Mouse (Mus musculus) testis, adult 2 months (tissue): ENCODE data around the gene Ngfr.

ENCODE experiments used
- CTCF ChIP-seq: fragments of 200-500 bp; IDR thresholded peaks from 2 replicates; pipeline ENCODE4 v1.5.1; 2012; ENCODE audit warnings: low read depth, mild to moderate bottlenecking, inconsistent platforms, low read length, moderate library complexity; ENCODE audit not compliant: control insufficient read depth, insufficient read depth, insufficient replicate concordance
- POLR2A ChIP-seq: fragments of 200-500 bp; IDR thresholded peaks from 2 replicates; pipeline ENCODE4 v1.6.1; 2012; ENCODE audit warnings: low read depth, mild to moderate bottlenecking, inconsistent platforms, low read length, moderate library complexity; ENCODE audit not compliant: control insufficient read depth

GRCm38 (mm10) chr11:95596150-95596515 is 8.6 kb upstream of the Ngfr start:
- no peak for TF ChIP-seq POLR2A
- no peak for TF ChIP-seq CTCF
